Mouse (Mus musculus) E14TG2a.4 (cell line): ENCODE data around the gene Foxn3.

ENCODE experiments used
- H3K27me3 ChIP-seq: 2 replicates; pipeline ENCODE4 v1.6.1; 2014; ENCODE audit warnings: low read length, control low read depth; ENCODE audit not compliant: insufficient read depth
- H3K36me3 ChIP-seq: 2 replicates; pipeline ENCODE4 v1.6.1; 2014; ENCODE audit warnings: low read length, control low read depth; ENCODE audit not compliant: insufficient read depth
- H3K4me1 ChIP-seq: replicated peaks from 2 replicates; pipeline ENCODE4 v1.6.1; 2014; ENCODE audit warnings: low read depth, low read length, control low read depth
- H3K4me3 ChIP-seq: replicated peaks from 2 replicates; pipeline ENCODE4 v1.5.1; 2014; ENCODE audit warnings: mild to moderate bottlenecking, low read length
- H3K9me3 ChIP-seq: 2 replicates; pipeline ENCODE4 v1.6.1; 2014; ENCODE audit warnings: low read length, control low read depth
- CTCF ChIP-seq: conservative IDR thresholded peaks from 2 replicates; pipeline ENCODE4 v1.5.1; 2014; ENCODE audit warnings: low read length
- NANOG ChIP-seq: IDR thresholded peaks from 2 replicates; pipeline ENCODE4 v1.6.1; 2014; ENCODE audit warnings: borderline replicate concordance, low read length, mixed read lengths
- POU5F1 ChIP-seq: IDR thresholded peaks from 2 replicates; pipeline ENCODE4 v1.6.1; 2014; ENCODE audit warnings: low read length, borderline replicate concordance

The Foxn3 gene

GRCm38 (mm10) chr12:99358698-99359097 is 204.7 kb downstream of the Foxn3 start:
- TF ChIP-seq POU5F1 (no peak), NANOG (peak; percentile 78; the same call in 1 of the 2 replicates)

GRCm38 (mm10) chr12:99356660-99357059 is 206.7 kb downstream of the Foxn3 start:
- Histone ChIP-seq H3K9me3 (no peaks in the 10 kb centered on the region), H3K4me1 (peaks cover 93% of the 10 kb centered on the region), H3K27me3 (no peaks in the 10 kb centered on the region), H3K4me3 (no peak overlapping the region), H3K36me3 (peaks cover 17% of the 10 kb centered on the region; the same call in 1 of the 2 replicates)
- TF ChIP-seq CTCF: no peak
- no peak for TF ChIP-seq POU5F1
- no peak for TF ChIP-seq NANOG

More at GRCm38 (mm10) chr12:99358698-99359097, 204.7 kb downstream of the Foxn3 start:
- Histone ChIP-seq H3K4me1 (peaks cover 92% of the 10 kb centered on the region), H3K36me3 (peaks cover 13% of the 10 kb centered on the region; the same call in 1 of the 2 replicates), H3K27me3 (no peaks in the 10 kb centered on the region), H3K9me3 (no peaks in the 10 kb centered on the region), H3K4me3 (no peak overlapping the region)

DNA sequence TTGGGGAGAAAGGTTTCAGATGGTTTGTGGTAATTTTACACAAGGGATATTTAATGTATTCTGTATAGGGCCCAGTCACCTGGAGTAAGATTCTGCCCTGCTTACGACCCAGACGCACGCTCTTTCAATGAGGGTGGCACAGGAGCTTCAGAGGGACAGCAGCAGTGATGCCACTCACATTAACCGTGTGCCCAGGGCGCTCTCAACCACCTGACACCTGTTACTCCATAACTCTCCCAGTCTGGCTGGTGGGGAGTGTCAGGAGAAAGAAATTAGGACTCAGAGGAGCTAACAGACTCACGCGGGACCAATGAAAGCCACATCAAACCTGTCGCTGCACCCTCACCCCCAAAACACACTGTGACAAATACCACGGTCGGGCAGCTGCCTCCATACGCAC is 209.7 kb downstream of the Foxn3 start:
- Histone ChIP-seq H3K27me3 (no peaks in the 10 kb centered on the region), H3K9me3 (no peaks in the 10 kb centered on the region), H3K4me1 (peaks cover 90% of the 10 kb centered on the region), H3K4me3 (no peak overlapping the region), H3K36me3 (peaks cover 22% of the 10 kb centered on the region)
- no peak for TF ChIP-seq NANOG
- TF ChIP-seq POU5F1: no peak
- TF ChIP-seq CTCF: no peak

- Histone ChIP-seq H3K4me1 (peaks cover 91% of the 10 kb centered on the region), H3K36me3 (peaks cover 22% of the 10 kb centered on the region), H3K9me3 (no peaks in the 10 kb centered on the region), H3K4me3 (peak overlapping the region; percentile 26; the same call in 1 of the 2 replicates), H3K27me3 (no peaks in the 10 kb centered on the region)
- no peak for TF ChIP-seq POU5F1
- no peak for TF ChIP-seq NANOG
- TF ChIP-seq CTCF: no peak
Observed at GRCm38 (mm10) chr12:99352583-99352982, 210.8 kb downstream of the Foxn3 start.

DNA sequence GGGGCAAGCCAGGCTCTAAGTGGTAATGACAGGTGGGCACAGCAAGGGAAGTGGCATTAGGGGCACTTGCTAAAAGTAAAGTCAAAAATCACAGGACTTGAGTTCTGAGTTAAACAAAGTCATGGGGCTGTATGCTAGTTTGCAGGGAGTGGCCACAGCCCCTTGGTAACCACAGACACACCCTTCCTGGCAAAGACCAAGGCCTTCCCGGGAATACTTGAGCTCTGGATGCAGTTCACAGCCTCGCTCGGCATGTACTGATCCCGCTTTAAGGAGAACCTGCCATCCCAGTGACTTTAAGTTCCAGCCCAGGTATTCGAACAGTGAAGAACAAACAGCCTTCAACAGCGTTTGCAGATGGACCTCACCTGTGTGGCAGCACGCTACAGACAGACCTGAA is 211.2 kb downstream of the Foxn3 start:
- Histone ChIP-seq H3K4me1 (peaks cover 91% of the 10 kb centered on the region), H3K9me3 (no peaks in the 10 kb centered on the region), H3K27me3 (no peaks in the 10 kb centered on the region), H3K36me3 (peaks cover 22% of the 10 kb centered on the region), H3K4me3 (peak overlapping the region; percentile 26; the same call in 1 of the 2 replicates)
- no peak for TF ChIP-seq CTCF
- TF ChIP-seq NANOG: no peak
- TF ChIP-seq POU5F1: no peak

DNA sequence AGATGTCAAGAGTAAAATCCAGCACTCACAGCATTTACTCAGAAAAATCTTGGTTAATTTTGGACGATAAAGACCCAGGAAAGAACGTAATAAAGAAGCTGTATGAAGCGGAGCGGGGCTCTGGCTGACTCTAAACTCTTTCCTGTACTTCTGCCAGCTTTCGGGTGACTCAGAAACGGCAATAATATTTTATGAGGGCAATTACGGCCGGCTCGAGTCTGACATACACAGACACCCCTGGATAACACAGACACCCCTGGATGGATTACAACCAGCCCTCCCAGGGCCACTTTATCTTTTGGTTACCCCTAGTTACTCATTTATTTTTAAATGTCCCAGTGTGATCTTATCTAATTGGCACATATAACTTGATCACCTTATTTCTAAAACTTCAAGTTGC is 211.7 kb downstream of the Foxn3 start:
- H3K27me3 ChIP-seq: no peaks in the 10 kb centered on the region
- peaks cover 91% of the 10 kb centered on the region for H3K4me1 ChIP-seq
- TF ChIP-seq CTCF (no peak), POU5F1 (no peak), NANOG (no peak)
- H3K9me3 ChIP-seq: no peaks in the 10 kb centered on the region
- no peak overlapping the region for H3K4me3 ChIP-seq
- peaks cover 22% of the 10 kb centered on the region for H3K36me3 ChIP-seq

GRCm38 (mm10) chr12:99349650-99349997 is 213.8 kb downstream of the Foxn3 start:
- peaks cover 94% of the 10 kb centered on the region for H3K4me1 ChIP-seq
- TF ChIP-seq CTCF: no peak
- TF ChIP-seq NANOG: no peak
- no peak for TF ChIP-seq POU5F1
- H3K9me3 ChIP-seq: no peaks in the 10 kb centered on the region
- no peak overlapping the region for H3K4me3 ChIP-seq
- H3K36me3 ChIP-seq: peaks cover 18% of the 10 kb centered on the region
- no peaks in the 10 kb centered on the region for H3K27me3 ChIP-seq

- Histone ChIP-seq H3K4me1 (peaks cover 96% of the 10 kb centered on the region), H3K4me3 (0 out of 2 replicates have a peak overlapping the region, but pooled peaks have one; percentile 7), H3K27me3 (no peaks in the 10 kb centered on the region), H3K9me3 (no peaks in the 10 kb centered on the region), H3K36me3 (peaks cover 14% of the 10 kb centered on the region)
- TF ChIP-seq POU5F1 (no peak), CTCF (no peak), NANOG (no peak)
Observed at GRCm38 (mm10) chr12:99348940-99349649, 214.3 kb downstream of the Foxn3 start.
